Mouse (Mus musculus): Measurements from ENCODE around the gene 1700028J19Rik.
A peak's percentile ranks its signal among the peaks of the same experiment; 100 is the strongest.

Gene 1700028J19Rik

GRCm38 (mm10) chr7:44246055-44246983, at the start of gene 1700028J19Rik, which contains the start of gene 2410002F23Rik:
1700028J19Rik (minus strand) TSS chr7:44246695.
2410002F23Rik (plus strand) TSS chr7:44246722.
- DNase-seq (ENCODE audit: low spot score) = peak; percentile 82

GRCm38 (mm10) chr7:44291418-44291817, 44.9 kb upstream of the 1700028J19Rik start:
- no peak for DNase-seq (ENCODE audit: low spot score)

- DNase-seq (ENCODE audit: low spot score) = no peak
Measured at GRCm38 (mm10) chr7:44290986-44291385, 44.5 kb upstream of the 1700028J19Rik start.

- no peak for DNase-seq (ENCODE audit: low spot score)
Measured at GRCm38 (mm10) chr7:44287760-44288159, 41.3 kb upstream of the 1700028J19Rik start.

GRCm38 (mm10) chr7:44281586-44281985, 35.1 kb upstream of the 1700028J19Rik start:
- no peak for DNase-seq (ENCODE audit: low spot score)

GRCm38 (mm10) chr7:44280959-44281358, 34.5 kb upstream of the 1700028J19Rik start:
- no peak for DNase-seq (ENCODE audit: low spot score)

- DNase-seq (ENCODE audit: low spot score) = no peak
Measured at GRCm38 (mm10) chr7:44277250-44277622, 30.7 kb upstream of the 1700028J19Rik start.

GRCm38 (mm10) chr7:44276461-44277249, 30.2 kb upstream of the 1700028J19Rik start:
- DNase-seq (ENCODE audit: low spot score) = no peak

- DNase-seq (ENCODE audit: low spot score) = no peak
Measured at GRCm38 (mm10) chr7:44275546-44275945, 29.1 kb upstream of the 1700028J19Rik start.

- DNase-seq (ENCODE audit: low spot score) = no peak
Measured at GRCm38 (mm10) chr7:44274096-44274495, 27.6 kb upstream of the 1700028J19Rik start.

- no peak for DNase-seq (ENCODE audit: low spot score)
Measured at GRCm38 (mm10) chr7:44273446-44273845, 27.0 kb upstream of the 1700028J19Rik start.

GRCm38 (mm10) chr7:44272546-44272945, 26.1 kb upstream of the 1700028J19Rik start:
- DNase-seq (ENCODE audit: low spot score) = no peak

GRCm38 (mm10) chr7:44271309-44271708, 24.8 kb upstream of the 1700028J19Rik start:
- DNase-seq (ENCODE audit: low spot score) = no peak

- DNase-seq (ENCODE audit: low spot score) = no peak
Measured at GRCm38 (mm10) chr7:44269397-44269796, 22.9 kb upstream of the 1700028J19Rik start.

GRCm38 (mm10) chr7:44268117-44268516, 21.6 kb upstream of the 1700028J19Rik start:
- no peak for DNase-seq (ENCODE audit: low spot score)

- peak; percentile 74 for DNase-seq (ENCODE audit: low spot score)
Measured at GRCm38 (mm10) chr7:44262791-44263643, 16.5 kb upstream of the 1700028J19Rik start.

GRCm38 (mm10) chr7:44261147-44261546, 14.7 kb upstream of the 1700028J19Rik start, which contains the start of gene Gm15517:
Gm15517 (plus strand) TSS chr7:44261447.
- DNase-seq (ENCODE audit: low spot score) = no peak

GRCm38 (mm10) chr7:44260410-44260809, 13.9 kb upstream of the 1700028J19Rik start:
- DNase-seq (ENCODE audit: low spot score) = no peak

- no peak for DNase-seq (ENCODE audit: low spot score)
Measured at GRCm38 (mm10) chr7:44257278-44257677, 10.8 kb upstream of the 1700028J19Rik start, which contains the start of gene Acp4. Acp4 (minus strand) TSS chr7:44257378.

- no peak for DNase-seq (ENCODE audit: low spot score)
Measured at GRCm38 (mm10) chr7:44254930-44255329, 8.4 kb upstream of the 1700028J19Rik start.

GRCm38 (mm10) chr7:44253023-44253616, 6.6 kb upstream of the 1700028J19Rik start:
- no peak for DNase-seq (ENCODE audit: low spot score)

Data from ovary, adult 18-20 months (tissue).